Mouse (Mus musculus) brain, embryonic 14.5 days (tissue): ENCODE measurements around the gene Ttc21a. TPM values are rescaled to one million over a fixed set of nuclear protein-coding genes. Genes with fewer than 3 reads are reported as not detected.
A peak's percentile ranks its signal among the peaks of the same experiment; 100 is the strongest.

Experiments used
- DNase-seq: peaks from one replicate; pipeline ENCODE4 v3.0.0-alpha.2; 2011; ENCODE audit warnings: low read depth
- CTCF ChIP-seq: fragments of 200-500 bp; IDR thresholded peaks from 2 replicates; pipeline ENCODE4 v1.5.1; 2012; ENCODE audit warnings: inconsistent platforms, mild to moderate bottlenecking, moderate library complexity, borderline replicate concordance; ENCODE audit not compliant: insufficient read depth, insufficient read length; ENCODE audit errors: extremely low read depth
- POLR2A ChIP-seq: fragments of 200-500 bp; IDR thresholded peaks from 2 replicates; pipeline ENCODE4 v1.6.1; 2012; ENCODE audit warnings: mild to moderate bottlenecking, inconsistent platforms, borderline replicate concordance; ENCODE audit not compliant: poor library complexity, insufficient read depth, insufficient read length, severe bottlenecking; ENCODE audit errors: extremely low read depth
- polyA plus RNA-seq: library from polyadenylated mRNA; depleted of rRNA; stranded (reverse); fragments of >200 nt; gene quantifications from 2 replicates; pipeline ENCODE4 v1.2.3, GENCODE M21; 2012

Ttc21a gene
- polyA plus RNA-seq, 1 experiment: 2.1 TPM

DNA sequence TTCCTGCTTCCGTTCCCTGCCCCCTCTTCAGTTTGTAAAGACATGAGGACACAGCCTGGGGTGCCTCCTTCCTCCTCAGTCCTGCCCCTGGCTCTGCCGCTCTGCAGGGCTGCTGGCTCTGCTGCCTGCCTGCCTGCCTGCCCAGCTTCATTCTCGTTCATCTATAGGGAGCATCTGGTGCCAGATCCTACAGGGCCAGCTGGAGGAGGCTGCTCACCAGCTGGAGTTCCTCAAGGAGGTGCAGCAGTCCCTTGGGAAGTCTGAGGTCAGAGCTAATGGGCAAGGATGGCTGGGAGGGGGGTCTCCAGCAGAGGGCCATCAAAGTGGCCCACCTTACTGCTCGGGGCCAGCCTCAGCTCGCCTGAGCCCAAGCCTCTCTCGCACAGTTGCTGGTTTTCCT lies 13.0 kb downstream of the Ttc21a start:
- no peak for TF ChIP-seq POLR2A
- TF ChIP-seq CTCF: no peak
- DNase-seq: peak; percentile 62

DNA sequence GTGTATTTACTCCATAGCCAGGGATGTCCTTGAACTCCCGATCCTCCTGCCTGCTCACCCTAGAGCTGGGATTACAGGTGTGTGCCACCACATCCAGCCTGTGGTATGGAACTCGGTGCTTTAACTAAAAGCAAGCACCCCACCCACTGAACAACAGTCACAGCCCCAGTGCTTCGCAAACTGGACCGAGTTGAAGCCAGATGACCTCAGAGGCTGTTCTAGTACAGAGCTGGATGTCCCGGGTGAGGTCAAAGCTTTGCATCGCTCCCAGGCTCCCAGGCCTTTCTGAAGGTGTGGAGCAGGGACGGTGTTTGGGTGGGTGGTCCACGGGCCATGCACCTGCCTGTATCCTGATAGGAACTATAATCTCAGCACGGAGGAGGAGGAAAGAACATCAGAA lies 14.0 kb downstream of the Ttc21a start:
- no peak for DNase-seq
- TF ChIP-seq CTCF: no peak
- no peak for TF ChIP-seq POLR2A

DNA sequence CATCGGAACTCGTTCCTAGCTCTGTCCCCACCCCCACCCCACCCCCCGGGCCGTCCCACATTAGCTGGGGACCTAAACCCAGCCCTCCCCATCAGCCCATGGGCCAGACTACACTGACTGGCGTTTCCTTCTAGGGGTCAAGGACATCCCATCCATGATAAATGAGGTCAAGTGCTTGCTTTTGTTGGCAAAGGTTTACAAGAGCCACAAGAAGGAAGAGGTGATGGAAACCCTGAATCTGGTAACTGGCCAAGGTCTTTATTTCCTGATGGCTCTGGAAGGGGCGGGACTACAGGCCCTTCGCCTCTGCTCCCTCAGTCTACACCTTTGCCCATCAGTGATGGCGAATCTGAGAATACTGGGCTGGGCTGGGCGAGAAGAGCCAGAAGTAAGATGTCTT lies 21.4 kb downstream of the Ttc21a start:
- no peak for TF ChIP-seq CTCF
- no peak for TF ChIP-seq POLR2A
- no peak for DNase-seq

DNA sequence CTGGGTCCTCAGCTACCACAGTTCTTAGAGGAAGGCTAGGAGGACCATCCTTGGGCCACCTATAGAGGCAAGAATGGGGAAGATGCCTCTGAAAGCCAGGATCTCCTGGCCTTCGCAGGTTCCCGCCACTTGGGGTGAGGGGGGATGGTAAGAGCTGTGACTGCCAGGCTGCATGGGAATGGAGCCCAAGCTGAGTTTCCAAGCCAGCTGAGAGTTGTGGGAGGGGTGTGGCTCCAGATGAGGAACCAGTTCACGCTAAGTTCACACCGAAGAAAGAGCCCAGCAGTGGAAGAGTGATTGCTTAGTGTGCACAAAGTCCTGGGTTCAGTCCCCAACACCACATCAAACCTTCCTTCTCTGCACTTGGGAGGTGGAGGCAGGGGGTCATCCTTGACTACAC lies 24.8 kb downstream of the Ttc21a start:
- no peak for DNase-seq
- TF ChIP-seq POLR2A (no peak), CTCF (no peak)

DNA sequence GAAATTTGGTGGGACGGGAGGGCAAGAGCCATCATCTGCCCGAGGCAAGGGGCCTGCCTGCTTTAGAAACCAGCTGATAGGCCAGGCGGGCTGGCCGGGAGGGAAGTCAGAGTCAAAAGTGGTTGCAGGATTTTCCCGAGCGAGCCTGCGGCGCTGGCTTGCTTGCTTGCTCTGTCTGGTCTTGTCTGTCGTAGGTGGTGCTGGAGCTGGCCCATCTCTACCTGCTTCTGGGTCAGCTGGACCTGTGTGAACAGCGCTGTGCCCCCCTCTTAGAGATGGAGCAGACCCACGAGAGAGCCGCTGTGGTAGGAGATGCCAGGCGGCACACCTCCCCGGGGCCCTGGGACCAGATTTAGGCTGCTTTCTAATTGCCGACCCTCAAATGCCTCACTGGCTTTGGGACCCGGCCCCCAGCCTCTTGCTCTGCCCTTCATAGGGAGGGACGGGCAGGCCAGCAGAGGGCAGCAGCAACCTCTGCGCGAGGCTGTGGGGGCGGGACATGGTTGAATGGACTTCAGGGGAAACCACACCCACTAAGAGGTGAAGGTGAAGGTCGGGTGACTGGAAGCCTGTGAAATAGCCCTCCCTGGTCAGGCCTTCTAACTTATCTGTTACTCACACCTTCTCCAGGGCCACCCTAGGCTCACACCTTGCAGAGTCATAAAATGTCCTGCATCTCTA lies 25.7 kb downstream of the Ttc21a start:
- TF ChIP-seq CTCF (peak; percentile 69), POLR2A (no peak)
- peak; percentile 64 for DNase-seq

DNA sequence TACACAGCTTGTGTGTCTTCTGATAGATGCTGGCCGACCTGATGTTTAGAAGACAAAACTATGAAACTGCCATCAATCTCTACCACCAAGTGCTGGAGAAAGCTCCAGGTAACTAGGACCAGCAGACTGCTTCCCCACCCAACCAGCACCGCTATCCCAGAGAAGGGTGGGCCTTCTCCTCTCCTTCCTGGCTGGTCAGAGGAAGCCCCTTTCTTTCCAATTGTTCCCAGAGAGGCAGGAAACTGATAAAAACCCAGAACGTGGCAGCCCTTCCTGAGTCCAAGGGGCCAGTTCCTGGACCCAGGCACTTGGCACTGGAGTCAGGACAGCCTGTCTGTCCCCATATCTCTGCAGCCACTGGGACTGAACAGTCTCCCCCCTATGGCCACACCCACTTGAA lies 26.8 kb downstream of the Ttc21a start:
- no peak for DNase-seq
- TF ChIP-seq CTCF (no peak), POLR2A (no peak)

DNA sequence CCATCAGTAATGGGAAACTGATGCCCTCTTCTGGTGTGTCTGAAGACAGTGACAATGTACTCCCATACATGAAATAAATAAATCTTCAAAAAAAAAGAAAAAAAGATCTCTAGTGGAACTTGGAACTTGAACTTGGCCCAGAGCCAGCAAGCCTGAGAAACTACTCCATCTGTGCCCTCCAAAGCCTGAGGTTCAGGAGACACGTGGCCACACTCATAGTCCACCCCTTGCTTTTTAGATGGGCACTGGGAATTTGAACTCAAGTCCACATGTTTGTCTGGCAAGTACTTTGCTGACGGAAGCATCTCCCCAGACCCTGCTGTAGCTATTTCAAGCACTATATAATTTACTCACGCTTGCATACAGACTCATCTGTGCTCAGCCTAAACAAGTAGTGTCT lies 27.8 kb downstream of the Ttc21a start:
- DNase-seq: no peak
- TF ChIP-seq POLR2A (no peak), CTCF (no peak)

DNA sequence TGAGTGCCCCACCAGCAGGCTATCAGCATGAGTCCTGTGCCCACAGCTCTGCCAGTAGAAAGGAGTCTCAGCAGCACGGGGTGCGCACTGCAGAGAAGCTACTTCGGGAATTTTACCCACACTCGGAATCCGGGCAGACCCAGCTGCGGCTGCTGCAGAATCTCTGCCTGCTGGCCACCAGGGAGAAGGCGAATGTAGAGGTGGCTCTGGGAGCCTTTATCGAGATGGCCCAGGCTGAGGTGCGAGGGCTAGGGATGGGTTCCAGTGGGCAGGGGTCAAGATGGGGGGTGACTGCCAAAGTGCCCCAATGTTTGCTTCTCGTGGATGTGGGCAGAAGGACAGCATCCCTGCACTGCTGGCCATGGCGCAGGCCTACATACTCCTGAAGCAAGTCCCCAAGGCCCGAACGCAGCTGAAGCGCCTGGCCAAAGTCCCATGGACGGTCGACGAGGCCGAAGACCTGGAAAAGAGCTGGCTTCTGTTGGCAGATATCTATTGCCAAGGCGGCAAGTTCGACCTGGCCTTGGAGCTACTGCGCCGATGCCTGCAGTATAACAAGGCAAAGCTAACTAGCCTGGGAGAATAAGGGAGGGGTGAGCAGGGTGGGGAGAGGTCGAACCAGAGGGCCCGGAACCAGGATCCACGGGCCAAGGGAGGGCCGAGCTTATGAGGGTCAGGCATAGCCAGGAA lies 29.0 kb downstream of the Ttc21a start:
- no peak for DNase-seq
- TF ChIP-seq POLR2A: no peak
- TF ChIP-seq CTCF: no peak

DNA sequence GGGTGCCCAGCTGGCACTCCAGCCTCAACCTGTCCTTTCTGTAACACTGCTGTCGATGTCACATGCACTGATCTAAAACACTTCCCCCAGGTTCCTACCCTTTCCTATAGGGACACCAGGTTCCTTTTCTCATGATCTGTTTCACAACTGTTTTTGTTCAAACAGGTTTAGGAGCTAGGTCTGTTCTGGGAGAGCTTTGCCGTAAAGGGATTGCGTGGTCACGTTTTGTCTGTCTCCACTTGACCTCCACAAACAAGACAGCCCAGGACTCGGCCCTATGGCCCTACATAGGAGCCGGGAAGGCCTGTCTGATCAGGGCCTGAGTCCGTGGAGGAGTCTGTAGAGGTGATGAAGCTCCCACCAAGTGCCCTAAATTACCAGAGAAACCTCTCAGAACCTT lies 32.4 kb downstream of the Ttc21a start:
- TF ChIP-seq POLR2A (no peak), CTCF (no peak)
- DNase-seq: no peak

DNA sequence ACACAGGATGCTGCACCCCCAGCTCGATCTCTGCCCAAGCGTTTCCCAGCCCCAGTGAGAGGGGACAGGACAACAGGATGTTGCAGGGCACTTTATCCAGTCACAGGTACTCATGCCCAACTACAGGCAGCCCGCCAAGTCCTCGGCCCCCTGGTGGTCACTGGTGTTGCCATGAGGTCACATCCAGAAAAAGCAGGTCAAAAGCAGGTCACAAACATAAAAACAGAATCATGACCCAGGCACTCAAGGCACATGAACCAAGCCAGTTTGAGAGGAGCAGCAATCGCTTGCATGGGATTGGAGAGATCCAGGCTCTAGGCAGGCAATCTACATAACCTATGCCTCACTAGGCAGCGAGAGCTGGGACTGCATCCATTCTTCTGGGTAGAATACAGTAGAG lies 32.8 kb downstream of the Ttc21a start:
- TF ChIP-seq POLR2A (no peak), CTCF (peak; percentile 38; the same call in 1 of the 2 replicates)
- no peak for DNase-seq

DNA sequence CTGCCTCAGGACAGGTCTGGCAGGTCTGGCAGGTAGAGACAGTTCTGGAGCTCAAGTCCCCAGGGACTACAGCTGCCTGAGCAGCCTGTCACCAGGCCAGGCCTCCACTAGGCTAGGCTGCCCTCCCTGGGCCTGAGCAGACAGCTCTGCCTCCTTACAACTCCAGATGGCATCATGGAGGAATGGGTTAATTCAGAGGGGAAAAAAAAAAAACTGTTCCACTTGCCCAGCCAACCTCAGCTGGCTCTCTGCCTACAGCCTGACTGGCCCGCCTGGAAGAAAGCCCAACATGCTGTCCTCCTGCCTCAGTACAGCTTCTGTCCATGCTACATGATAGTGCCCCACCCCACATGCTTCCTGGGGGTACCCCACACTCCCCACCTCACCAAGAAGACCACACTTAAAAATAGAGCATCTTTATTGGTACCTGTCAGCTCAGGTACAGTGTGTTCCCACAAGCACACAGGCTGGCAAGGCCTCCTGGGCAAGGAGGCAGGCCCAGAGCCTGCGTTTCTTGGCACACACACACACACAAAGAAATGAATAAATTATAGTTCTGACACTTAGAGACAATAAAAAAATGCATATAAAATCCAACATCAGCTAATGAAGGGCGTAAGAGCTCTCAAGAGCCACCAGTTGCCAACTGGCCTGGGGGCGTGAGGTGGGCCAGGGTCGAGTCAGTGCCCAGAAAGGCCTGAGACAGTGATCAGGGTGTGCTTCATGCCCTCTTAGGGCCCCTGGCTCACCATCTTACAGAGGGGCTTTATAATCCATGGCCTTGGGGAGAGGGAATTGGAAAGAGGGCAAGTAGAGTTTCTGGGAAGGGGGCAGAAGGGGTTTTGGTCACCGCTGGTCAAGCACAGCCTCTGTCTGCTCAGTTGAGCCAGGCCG lies 33.6 kb downstream of the Ttc21a start:
- no peak for TF ChIP-seq CTCF
- no peak for TF ChIP-seq POLR2A
- DNase-seq: peak; percentile 92

DNA sequence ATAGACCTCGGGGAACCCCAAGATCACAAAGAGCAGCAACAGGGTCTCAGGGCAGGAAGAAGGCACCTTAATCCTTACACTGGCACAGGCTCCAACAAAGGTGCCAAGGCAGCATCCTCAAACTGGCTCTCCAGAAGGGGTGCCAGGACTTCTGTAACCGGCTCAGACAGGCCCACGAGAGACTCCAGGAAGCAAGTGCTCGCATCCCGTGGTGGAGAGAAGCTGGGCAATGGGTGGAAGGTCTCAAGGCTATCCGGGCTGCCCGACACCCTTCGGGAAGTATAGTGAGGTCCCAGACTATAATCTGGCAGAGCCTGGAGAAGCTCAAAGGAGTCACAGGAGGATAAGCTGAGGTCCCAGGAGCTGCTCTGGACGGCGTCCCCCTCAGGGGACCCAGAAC lies 34.8 kb downstream of the Ttc21a start:
- TF ChIP-seq CTCF (no peak), POLR2A (no peak)
- DNase-seq: no peak
